Mouse (Mus musculus): ENCODE results near the gene Lrrk2. TPM values are rescaled to one million over a fixed set of nuclear protein-coding genes. Genes with fewer than 3 reads are reported as not detected.
A peak's percentile ranks its signal among the peaks of the same experiment; 100 is the strongest.

Gene Lrrk2
- polyA plus RNA-seq, 1 experiment, result 4.2 TPM

GRCm38 (mm10) chr15:91709207-91710130 is 36.5 kb downstream of the Lrrk2 start:
- Histone ChIP-seq H3K36me3 (ENCODE audit: control insufficient read depth, insufficient read depth, low read length) (no peaks in the 10 kb centered on the region), H3K4me3 (ENCODE audit: control insufficient read depth, low read depth, low read length) (peak overlapping the region; percentile 20)
- TF ChIP-seq CTCF (IDR thresholded peaks at IDR 0.05; ENCODE audit: control insufficient read depth, insufficient read depth, insufficient replicate concordance, low read depth, low read length) (no peak), POLR2A (IDR thresholded peaks at IDR 0.05; ENCODE audit: control insufficient read depth, low read depth, low read length) (no peak)

GRCm38 (mm10) chr15:91735216-91735922 is 62.4 kb downstream of the Lrrk2 start:
- Histone ChIP-seq H3K27ac (ENCODE audit: control insufficient read depth, insufficient read depth, low read depth, low read length) (no peak overlapping the region), H3K27me3 (ENCODE audit: control insufficient read depth, insufficient read depth, low read length) (no peaks in the 10 kb centered on the region), H3K4me3 (ENCODE audit: control insufficient read depth, low read depth, low read length) (peak overlapping the region; percentile 25), H3K4me1 (ENCODE audit: control insufficient read depth, insufficient read depth, low read length) (peaks cover 3% of the 10 kb centered on the region), H3K36me3 (ENCODE audit: control insufficient read depth, insufficient read depth, low read length) (no peaks in the 10 kb centered on the region)
- no peak for TF ChIP-seq CTCF (IDR thresholded peaks at IDR 0.05; ENCODE audit: control insufficient read depth, insufficient read depth, insufficient replicate concordance, low read depth, low read length)
- 0 out of 2 replicates have a peak, but pooled peaks have one; percentile 12 for TF ChIP-seq POLR2A (IDR thresholded peaks at IDR 0.05; ENCODE audit: control insufficient read depth, low read depth, low read length)

More at GRCm38 (mm10) chr15:91709207-91710130, 36.5 kb downstream of the Lrrk2 start:
- peaks cover 3% of the 10 kb centered on the region; the same call in 1 of the 2 replicates for H3K4me1 ChIP-seq (ENCODE audit: control insufficient read depth, insufficient read depth, low read length)
- H3K27me3 ChIP-seq (ENCODE audit: control insufficient read depth, insufficient read depth, low read length), result no peaks in the 10 kb centered on the region
- H3K27ac ChIP-seq (ENCODE audit: control insufficient read depth, insufficient read depth, low read depth, low read length), result no peak overlapping the region

- Histone ChIP-seq H3K4me3 (ENCODE audit: control insufficient read depth, low read depth, low read length) (no peak overlapping the region; the same call in none of the 2 replicates), H3K27ac (ENCODE audit: control insufficient read depth, insufficient read depth, low read depth, low read length) (no peak overlapping the region), H3K36me3 (ENCODE audit: control insufficient read depth, insufficient read depth, low read length) (no peaks in the 10 kb centered on the region)
Observed at GRCm38 (mm10) chr15:91736791-91737533, 64.0 kb downstream of the Lrrk2 start.

GRCm38 (mm10) chr15:91738808-91739207 is 65.8 kb downstream of the Lrrk2 start:
- H3K4me3 ChIP-seq (ENCODE audit: control insufficient read depth, low read depth, low read length), result no peak overlapping the region
- H3K36me3 ChIP-seq (ENCODE audit: control insufficient read depth, insufficient read depth, low read length), result no peaks in the 10 kb centered on the region
- H3K4me1 ChIP-seq (ENCODE audit: control insufficient read depth, insufficient read depth, low read length), result peaks cover 3% of the 10 kb centered on the region
- TF ChIP-seq POLR2A (IDR thresholded peaks at IDR 0.05; ENCODE audit: control insufficient read depth, low read depth, low read length), result no peak
- no peak for TF ChIP-seq CTCF (IDR thresholded peaks at IDR 0.05; ENCODE audit: control insufficient read depth, insufficient read depth, insufficient replicate concordance, low read depth, low read length)
- no peaks in the 10 kb centered on the region for H3K27me3 ChIP-seq (ENCODE audit: control insufficient read depth, insufficient read depth, low read length)
- H3K27ac ChIP-seq (ENCODE audit: control insufficient read depth, insufficient read depth, low read depth, low read length), result no peak overlapping the region

More at GRCm38 (mm10) chr15:91736791-91737533, 64.0 kb downstream of the Lrrk2 start:
- peak; percentile 84 for TF ChIP-seq CTCF (IDR thresholded peaks at IDR 0.05; ENCODE audit: control insufficient read depth, insufficient read depth, insufficient replicate concordance, low read depth, low read length)
- TF ChIP-seq POLR2A (IDR thresholded peaks at IDR 0.05; ENCODE audit: control insufficient read depth, low read depth, low read length), result no peak
- peaks cover 3% of the 10 kb centered on the region for H3K4me1 ChIP-seq (ENCODE audit: control insufficient read depth, insufficient read depth, low read length)
- no peaks in the 10 kb centered on the region for H3K27me3 ChIP-seq (ENCODE audit: control insufficient read depth, insufficient read depth, low read length)

GRCm38 (mm10) chr15:91745501-91745900 is 72.5 kb downstream of the Lrrk2 start:
- no peak overlapping the region for H3K4me3 ChIP-seq (ENCODE audit: control insufficient read depth, low read depth, low read length)
- H3K27me3 ChIP-seq (ENCODE audit: control insufficient read depth, insufficient read depth, low read length), result no peaks in the 10 kb centered on the region
- H3K36me3 ChIP-seq (ENCODE audit: control insufficient read depth, insufficient read depth, low read length), result no peaks in the 10 kb centered on the region
- H3K4me1 ChIP-seq (ENCODE audit: control insufficient read depth, insufficient read depth, low read length), result no peaks in the 10 kb centered on the region
- no peak overlapping the region for H3K27ac ChIP-seq (ENCODE audit: control insufficient read depth, insufficient read depth, low read depth, low read length)
- no peak for TF ChIP-seq CTCF (IDR thresholded peaks at IDR 0.05; ENCODE audit: control insufficient read depth, insufficient read depth, insufficient replicate concordance, low read depth, low read length)
- TF ChIP-seq POLR2A (IDR thresholded peaks at IDR 0.05; ENCODE audit: control insufficient read depth, low read depth, low read length), result no peak

GRCm38 (mm10) chr15:91752111-91752510 is 79.1 kb downstream of the Lrrk2 start:
- H3K36me3 ChIP-seq (ENCODE audit: control insufficient read depth, insufficient read depth, low read length), result no peaks in the 10 kb centered on the region
- no peaks in the 10 kb centered on the region for H3K27me3 ChIP-seq (ENCODE audit: control insufficient read depth, insufficient read depth, low read length)
- peak overlapping the region; percentile 0; the same call in 1 of the 2 replicates for H3K4me3 ChIP-seq (ENCODE audit: control insufficient read depth, low read depth, low read length)
- no peak overlapping the region for H3K27ac ChIP-seq (ENCODE audit: control insufficient read depth, insufficient read depth, low read depth, low read length)
- TF ChIP-seq CTCF (IDR thresholded peaks at IDR 0.05; ENCODE audit: control insufficient read depth, insufficient read depth, insufficient replicate concordance, low read depth, low read length) (peak; percentile 48; the same call in 1 of the 2 replicates), POLR2A (IDR thresholded peaks at IDR 0.05; ENCODE audit: control insufficient read depth, low read depth, low read length) (no peak)
- H3K4me1 ChIP-seq (ENCODE audit: control insufficient read depth, insufficient read depth, low read length), result peaks cover 2% of the 10 kb centered on the region

Data from testis, adult 2 months (tissue).